Mouse (Mus musculus) heart, embryonic 14.5 days (tissue): ENCODE data around the gene Kazald1. TPM values are rescaled to one million over a fixed set of nuclear protein-coding genes. Genes with fewer than 3 reads are reported as not detected.

Source experiments
- ATAC-seq: fragments of 200-750 bp; cut with Nextera tagmentation; 2 replicates; pipeline ENCODE4 v1.8.0; 2017; ENCODE audit warnings: low read depth, moderate TSS enrichment; ENCODE audit not compliant: insufficient number of reproducible peaks, insufficient read depth, low FRiP score
- H3K27ac ChIP-seq, 2 experiments: fragments of 200-500 bp in 1 of 2; fragments of 300-500 bp in 1 of 2; sonication (generic) in 1 of 2; replicated peaks in 1 of 2; 2 replicates each; pipeline ENCODE4 v1.5.1; 2012 to 2014; ENCODE audit warnings: low read depth in 2 of 2, low read length in 2 of 2, control low read depth in 1 of 2, mild to moderate bottlenecking in 1 of 2, mixed read lengths in 1 of 2; ENCODE audit not compliant: control insufficient read depth in 1 of 2, insufficient read depth in 1 of 2
- H3K27me3 ChIP-seq: fragments of 300-500 bp; sonication (generic); 2 replicates; pipeline ENCODE4 v1.6.1; 2014; ENCODE audit warnings: mild to moderate bottlenecking, low read length, control low read depth; ENCODE audit not compliant: control insufficient read depth, insufficient read depth
- H3K36me3 ChIP-seq: fragments of 300-500 bp; sonication (generic); 2 replicates; pipeline ENCODE4 v1.6.1; 2014; ENCODE audit warnings: mild to moderate bottlenecking, control low read depth, low read length, mixed read lengths; ENCODE audit not compliant: control insufficient read depth, insufficient read depth
- H3K4me1 ChIP-seq, 2 experiments: fragments of 200-500 bp in 1 of 2; fragments of 300-500 bp in 1 of 2; sonication (generic) in 1 of 2; 2 replicates each; pipeline ENCODE4 v1.6.1; 2012 to 2014; ENCODE audit warnings: low read length in 2 of 2, control low read depth in 1 of 2, mixed read lengths in 1 of 2; ENCODE audit not compliant: control insufficient read depth in 2 of 2, insufficient read depth in 2 of 2
- H3K4me2 ChIP-seq: fragments of 300-500 bp; sonication (generic); 2 replicates; pipeline ENCODE4 v1.6.1; 2014; ENCODE audit warnings: mild to moderate bottlenecking, low read length
- H3K4me3 ChIP-seq, 2 experiments: fragments of 200-500 bp in 1 of 2; fragments of 300-500 bp in 1 of 2; sonication (generic) in 1 of 2; 2 replicates each; pipeline ENCODE4 v1.5.1; 2012 to 2014; ENCODE audit warnings: low read length in 2 of 2, mild to moderate bottlenecking in 2 of 2, control low read depth in 1 of 2, low read depth in 1 of 2, moderate library complexity in 1 of 2; ENCODE audit not compliant: control insufficient read depth in 1 of 2, insufficient read depth in 1 of 2
- H3K9ac ChIP-seq: fragments of 300-500 bp; sonication (generic); 2 replicates; pipeline ENCODE4 v1.6.1; 2014; ENCODE audit warnings: mild to moderate bottlenecking, low read length
- H3K9me3 ChIP-seq: fragments of 300-500 bp; sonication (generic); 2 replicates; pipeline ENCODE4 v1.6.1; 2016; ENCODE audit warnings: low read length, control low read depth; ENCODE audit not compliant: control insufficient read depth
- WGBS: fragments of 180-500 bp; shearing (Covaris S2); extraction: QIAGEN DNeasy Blood & Tissue Kit; methylation state at CpG from one replicate; pipeline ENCODE4 v1.1.7; 2014; 5-methylcytosine and 5-hydroxymethylcytosine counted together
- polyA plus RNA-seq: library from polyadenylated mRNA; unstranded; fragments of >200 nt; fragmentation: Nextera tagmentation; extraction: Ambion mirVana; gene quantifications from 2 replicates; pipeline ENCODE4 v1.2.1, GENCODE M21; 2014

Kazald1 gene
- polyA plus RNA-seq, 1 experiment from 2014 or later, result 11.5 TPM

DNA sequence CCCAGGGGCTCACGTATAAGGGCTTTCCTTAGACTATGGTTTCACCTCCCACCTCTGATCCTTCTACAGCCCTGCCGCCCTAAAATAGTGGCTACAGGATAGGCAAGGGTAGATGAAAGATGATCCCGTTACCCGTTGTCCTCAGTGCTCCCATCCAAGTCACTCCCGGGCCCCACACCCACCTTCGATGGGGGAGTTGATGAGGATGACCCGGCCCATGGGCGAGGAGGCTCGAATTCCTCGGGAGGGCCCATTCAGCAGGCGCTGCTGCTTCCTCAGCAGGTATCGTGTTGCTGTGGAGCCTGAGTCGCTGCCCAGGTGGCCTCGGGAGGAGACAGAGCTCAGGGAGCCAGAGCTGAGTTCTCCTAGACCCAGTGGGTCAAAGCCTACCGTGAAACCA is 29.8 kb upstream of the Kazald1 start:
- Histone ChIP-seq H3K9ac (no peak overlapping the region), H3K27ac (no peak overlapping the region), H3K4me1 (peaks cover 7 to 21% of the 10 kb centered on the region in 2 experiments), H3K36me3 (peaks cover 10% of the 10 kb centered on the region), H3K4me3 (no peak overlapping the region), H3K4me2 (no peak overlapping the region), H3K27me3 (peaks cover 42% of the 10 kb centered on the region), H3K9me3 (no peaks in the 10 kb centered on the region)
- WGBS, result 32% methylated on average over 15 of the region's 15 CpGs
- no peak for ATAC-seq

DNA sequence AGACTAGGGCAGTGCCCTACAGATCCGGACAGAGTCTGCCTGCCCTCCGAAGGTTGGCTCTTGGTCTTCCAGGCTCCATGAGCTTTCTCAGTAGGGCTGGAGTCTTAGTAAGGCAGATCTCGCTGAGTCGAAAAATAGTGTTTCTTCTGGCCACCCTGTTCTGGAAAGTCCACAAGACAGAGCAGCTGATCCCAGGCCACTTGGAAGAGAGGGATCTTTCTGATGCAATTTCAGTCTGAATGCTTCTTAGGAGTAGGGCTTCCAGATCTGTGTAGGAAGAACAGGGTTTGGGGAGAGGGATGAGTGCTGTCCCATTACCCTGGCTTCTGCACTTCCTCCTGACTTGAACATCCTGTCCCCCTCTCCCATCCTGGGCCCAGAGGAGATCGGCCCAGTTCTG is 29.4 kb upstream of the Kazald1 start, which contains the start of gene Pdzd7:
Gene Pdzd7, minus strand, starts transcription at position 67 of the 400 bp plus-strand sequence.
- Histone ChIP-seq H3K27ac (no peak within 1 kb of the TSS), H3K9ac (peak within 1 kb of the TSS; percentile 80; the same call in 1 of the 2 replicates), H3K9me3 (no peaks in the 10 kb centered on the region), H3K4me2 (peak within 1 kb of the TSS; percentile 79), H3K4me1 (peaks cover 7 to 21% of the 10 kb centered on the region in 2 experiments), H3K4me3 (peak within 1 kb of the TSS; percentile 56 to 59), H3K36me3 (peaks cover 14% of the 10 kb centered on the region), H3K27me3 (peaks cover 38% of the 10 kb centered on the region)
- WGBS, result 71% methylated on average over 5 of the region's 5 CpGs
- ATAC-seq, result no peak

DNA sequence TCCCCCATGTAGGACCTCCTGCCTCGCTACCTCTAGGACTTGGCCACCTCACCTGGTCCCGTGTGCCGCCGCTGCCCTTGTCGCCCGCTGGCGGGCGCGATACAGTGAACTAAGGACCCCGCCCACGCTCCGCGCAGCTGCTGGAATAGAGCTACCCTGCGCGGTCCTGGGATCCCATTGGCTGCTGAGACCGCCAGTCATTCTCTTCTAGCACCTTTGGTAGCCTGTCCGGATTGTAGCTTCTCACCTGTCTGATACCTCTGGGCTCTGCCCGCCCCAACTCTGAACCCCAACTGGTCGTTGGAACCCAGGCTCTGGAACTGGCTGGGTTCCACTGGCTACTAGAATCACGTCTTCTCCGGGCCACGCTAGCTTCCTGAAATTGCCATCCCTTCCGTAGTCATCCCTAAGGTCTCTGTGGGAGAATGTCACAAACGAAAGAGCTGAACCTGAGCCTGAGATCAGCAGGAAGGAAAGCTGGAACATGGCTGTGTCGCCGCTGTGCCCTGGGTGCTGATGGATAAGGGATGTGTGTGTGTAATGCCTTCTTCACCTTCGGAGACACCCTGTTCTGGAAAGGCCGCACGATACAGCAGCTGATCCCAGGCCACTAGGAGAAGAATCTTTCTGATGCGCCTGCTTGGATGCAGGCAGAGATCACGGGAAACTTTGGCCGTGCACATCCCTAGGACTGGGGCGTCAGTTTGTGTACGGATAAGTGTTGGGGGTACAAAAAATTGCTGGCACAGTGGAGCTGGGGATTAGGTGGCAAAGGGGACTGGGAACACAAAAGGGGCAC is 28.3 kb upstream of the Kazald1 start:
- peak overlapping the region; percentile 56 to 59 for H3K4me3 ChIP-seq
- H3K36me3 ChIP-seq, result peaks cover 20% of the 10 kb centered on the region
- H3K27me3 ChIP-seq, result peaks cover 33% of the 10 kb centered on the region
- ATAC-seq, result no peak
- H3K9ac ChIP-seq, result peak overlapping the region; percentile 80
- WGBS, result 1% methylated on average over 34 of the region's 34 CpGs
- peaks cover 7 to 21% of the 10 kb centered on the region in 2 experiments for H3K4me1 ChIP-seq
- no peaks in the 10 kb centered on the region for H3K9me3 ChIP-seq
- H3K4me2 ChIP-seq, result peak overlapping the region; percentile 79
- peak overlapping the region; percentile 88 to 91; a peak in 3 of 4 replicates for H3K27ac ChIP-seq

DNA sequence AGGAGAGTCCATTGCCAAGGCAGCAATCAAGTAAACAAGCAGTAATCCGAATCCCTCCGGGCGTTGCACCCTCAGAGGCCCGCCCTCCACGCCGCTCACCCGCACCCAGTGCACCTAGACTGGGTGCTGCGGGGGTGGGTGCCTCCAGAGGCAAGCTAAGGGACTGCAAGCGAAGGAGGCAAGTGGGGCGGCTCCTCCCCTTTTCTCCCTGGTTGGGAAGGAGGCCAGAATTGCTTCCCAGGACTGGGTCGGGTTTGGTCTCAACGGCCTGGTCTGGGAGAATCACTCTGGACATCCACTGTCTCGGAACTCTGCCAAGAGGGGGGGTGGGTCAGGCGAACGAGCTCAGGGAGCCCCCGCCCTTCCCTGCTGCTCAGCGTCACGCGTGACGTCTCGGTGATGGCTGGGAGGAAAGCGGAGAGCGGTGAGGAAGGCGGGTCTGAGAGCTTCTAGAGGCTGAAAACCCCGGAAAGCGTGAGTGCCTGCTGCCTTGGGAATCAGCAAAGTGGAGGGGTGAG is 27.6 kb upstream of the Kazald1 start, which contains the start of gene Sfxn3:
Gene Sfxn3, plus strand, starts transcription at position 87 of the 518 bp plus-strand sequence.
- 0% methylated on average over 26 of the region's 26 CpGs for WGBS

DNA sequence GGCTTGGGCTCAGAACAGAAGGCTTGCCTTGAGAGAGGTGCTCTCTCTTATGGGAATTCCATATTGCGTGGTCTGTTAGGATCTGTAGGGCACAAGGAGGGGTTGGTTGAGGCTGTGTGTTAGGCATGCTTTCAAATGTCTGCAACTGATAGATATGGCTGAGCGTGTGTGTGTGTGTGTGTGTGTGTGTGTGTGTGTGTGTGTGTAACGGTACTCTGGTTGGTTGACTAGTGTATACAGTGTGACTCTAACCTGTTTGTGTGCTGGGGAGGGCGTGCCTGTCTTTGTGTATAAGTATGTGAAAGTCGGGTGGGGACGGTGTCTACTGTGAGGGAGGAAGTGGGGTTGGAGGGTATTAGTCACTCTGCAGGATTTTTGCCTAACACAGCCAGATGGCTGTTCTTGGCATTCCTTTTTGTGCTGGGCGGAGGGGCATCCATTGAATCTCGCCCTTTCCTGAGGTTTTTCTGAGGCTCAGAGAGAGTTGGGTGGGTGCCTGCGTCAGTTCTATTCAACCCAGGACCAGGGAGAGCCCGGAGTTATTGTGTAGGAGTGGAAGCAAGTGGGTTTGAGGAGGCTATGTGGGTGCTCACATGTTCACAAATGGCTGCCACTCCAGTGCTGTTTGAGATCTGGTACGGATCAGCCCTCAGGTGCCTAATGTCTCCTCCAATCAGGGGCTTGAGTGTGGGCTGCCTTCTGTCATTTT is 27.0 kb upstream of the Kazald1 start:
- WGBS, result 35% methylated on average over 11 of the region's 11 CpGs
- peaks cover 30% of the 10 kb centered on the region for H3K27me3 ChIP-seq
- peak overlapping the region; percentile 56 to 59 for H3K4me3 ChIP-seq
- peaks cover 33% of the 10 kb centered on the region for H3K36me3 ChIP-seq
- peaks cover 7 to 21% of the 10 kb centered on the region in 2 experiments for H3K4me1 ChIP-seq
- H3K4me2 ChIP-seq, result peak overlapping the region; percentile 79
- no peaks in the 10 kb centered on the region for H3K9me3 ChIP-seq
- ATAC-seq, result peak; percentile 65
- peak overlapping the region; percentile 80 for H3K9ac ChIP-seq
- H3K27ac ChIP-seq, result peak overlapping the region; percentile 88 to 91

More for the DNA sequence above, 27.6 kb upstream of the Kazald1 start, which contains the start of gene Sfxn3:
- peak within 1 kb of the TSS; percentile 80 for H3K9ac ChIP-seq
- no peaks in the 10 kb centered on the region for H3K9me3 ChIP-seq
- peaks cover 27% of the 10 kb centered on the region for H3K36me3 ChIP-seq
- H3K4me3 ChIP-seq, result peak within 1 kb of the TSS; percentile 56 to 59
- H3K27me3 ChIP-seq, result peaks cover 33% of the 10 kb centered on the region
- H3K4me2 ChIP-seq, result peak within 1 kb of the TSS; percentile 79
- peaks cover 7 to 21% of the 10 kb centered on the region in 2 experiments for H3K4me1 ChIP-seq
- ATAC-seq, result peak; percentile 74
- H3K27ac ChIP-seq, result peak within 1 kb of the TSS; percentile 88 to 91

DNA sequence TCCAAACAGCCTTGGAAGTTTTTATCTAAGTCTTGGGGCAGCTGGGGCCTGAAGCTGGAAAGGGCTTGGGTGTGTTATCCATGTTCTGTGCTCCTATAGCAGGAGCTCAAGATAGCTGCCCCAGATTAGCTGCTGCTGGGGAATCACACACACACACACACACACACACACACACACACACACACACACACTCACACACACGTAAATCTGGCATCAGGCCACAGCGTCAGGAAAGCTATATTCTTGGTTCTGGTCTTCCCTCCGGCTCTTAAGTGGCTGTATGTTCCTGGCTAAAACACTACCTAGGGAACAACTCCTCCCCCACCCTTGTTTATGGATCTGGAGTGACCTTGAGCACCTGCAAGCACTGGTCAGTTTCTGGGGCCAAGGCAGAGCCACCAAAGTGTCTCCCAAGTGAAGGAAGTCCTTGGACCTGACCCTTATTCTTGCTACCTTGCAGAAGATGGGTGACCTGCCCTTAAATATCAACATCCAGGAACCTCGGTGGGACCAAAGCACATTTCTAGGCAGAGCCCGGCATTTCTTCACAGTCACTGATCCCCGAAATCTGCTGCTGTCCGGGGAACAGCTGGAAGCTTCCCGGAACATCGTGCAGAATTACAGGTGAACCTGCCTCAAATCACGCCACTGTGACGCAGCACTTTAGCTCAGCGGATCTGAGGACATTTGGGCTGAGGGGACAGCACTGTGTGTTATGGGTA is 26.2 kb upstream of the Kazald1 start:
- WGBS, result 76% methylated on average over 12 of the region's 12 CpGs
- peaks cover 7 to 21% of the 10 kb centered on the region in 2 experiments for H3K4me1 ChIP-seq
- H3K4me2 ChIP-seq, result peak overlapping the region; percentile 79
- H3K9me3 ChIP-seq, result no peaks in the 10 kb centered on the region
- H3K4me3 ChIP-seq, result peak overlapping the region; percentile 56 to 59
- H3K27me3 ChIP-seq, result peaks cover 23% of the 10 kb centered on the region
- peaks cover 40% of the 10 kb centered on the region for H3K36me3 ChIP-seq
- ATAC-seq, result no peak
- H3K27ac ChIP-seq, result peak overlapping the region; percentile 88 to 91
- H3K9ac ChIP-seq, result peak overlapping the region; percentile 80

DNA sequence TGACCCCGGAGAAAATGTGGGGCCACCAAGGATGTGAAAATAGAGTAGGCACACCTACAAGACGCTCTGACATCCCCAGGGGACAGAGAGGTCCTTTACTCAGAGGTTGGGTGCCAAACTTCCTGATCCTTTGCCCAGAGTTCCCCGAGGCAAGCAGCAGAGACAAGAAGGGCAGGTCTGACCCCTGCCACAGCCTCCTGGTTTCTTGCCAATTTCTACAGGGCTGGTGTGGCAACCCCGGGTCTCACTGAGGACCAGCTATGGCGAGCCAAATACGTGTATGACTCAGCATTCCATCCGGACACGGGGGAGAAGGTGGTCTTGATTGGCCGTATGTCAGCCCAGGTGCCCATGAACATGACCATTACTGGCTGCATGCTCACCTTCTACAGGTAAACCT is 25.5 kb upstream of the Kazald1 start:
- no peaks in the 10 kb centered on the region for H3K9me3 ChIP-seq
- no peak overlapping the region for H3K27ac ChIP-seq
- H3K4me1 ChIP-seq, result peaks cover 7 to 21% of the 10 kb centered on the region in 2 experiments
- WGBS, result 74% methylated on average over 9 of the region's 9 CpGs
- no peak for ATAC-seq
- peaks cover 16% of the 10 kb centered on the region for H3K27me3 ChIP-seq
- H3K4me2 ChIP-seq, result no peak overlapping the region
- no peak overlapping the region for H3K9ac ChIP-seq
- H3K4me3 ChIP-seq, result no peak overlapping the region
- peaks cover 46% of the 10 kb centered on the region for H3K36me3 ChIP-seq
